Mouse (Mus musculus): ENCODE data around the gene Rgs11.
"Not testable (repeated sequence)": the region's sequence is repeated elsewhere in the genome, so short reads cannot be mapped to it uniquely, and the experiment has no call there.

Gene Rgs11

DNA sequence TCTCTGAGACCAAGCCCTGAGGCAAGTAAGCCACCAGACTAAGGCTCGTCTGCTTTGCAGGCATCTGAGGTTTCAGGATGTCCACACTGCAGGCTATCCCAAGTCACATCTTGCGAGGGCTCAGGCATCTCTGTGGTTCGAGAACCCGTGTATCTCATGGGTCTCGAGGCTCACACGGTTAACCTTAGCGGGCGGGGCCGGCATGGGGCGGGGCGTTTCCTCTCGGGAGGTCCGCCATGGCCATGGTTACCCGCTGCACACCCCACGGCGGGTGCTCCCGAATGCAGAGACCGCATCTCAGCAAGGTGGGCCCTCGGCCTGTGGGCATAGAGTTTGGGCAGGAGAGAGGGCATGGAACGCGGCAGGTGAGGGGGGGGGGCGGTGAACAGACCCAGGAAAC lies at the start of gene Rgs11:
Gene Rgs11, plus strand, starts transcription at position 215 of the 400 bp plus-strand sequence.
- no peak for DNase-seq

- DNase-seq = no peak
Observed at GRCm38 (mm10) chr17:26162736-26163135, 40.0 kb upstream of the Rgs11 start.

DNA sequence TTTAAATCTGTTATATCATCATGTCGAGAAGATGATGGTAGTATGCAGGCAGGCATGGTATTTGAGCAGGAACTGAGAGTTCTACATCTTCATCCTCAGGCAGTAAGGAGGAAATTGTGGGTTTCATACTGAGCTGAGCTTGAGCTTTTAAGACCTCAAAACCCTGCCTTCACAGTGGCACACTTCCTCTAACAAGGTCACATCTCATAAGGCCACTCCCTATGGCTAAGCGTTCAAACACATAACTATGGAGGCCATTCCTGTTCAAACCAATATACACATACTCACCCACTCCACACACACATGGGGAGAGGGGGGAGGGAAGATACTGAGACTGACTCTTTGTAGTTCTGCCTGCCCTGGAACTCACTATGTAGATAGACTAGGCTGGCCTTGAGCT lies 34.7 kb upstream of the Rgs11 start:
- DNase-seq = no peak

- not testable (repeated sequence) for DNase-seq
Observed at GRCm38 (mm10) chr17:26175248-26175647, 27.5 kb upstream of the Rgs11 start.

DNA sequence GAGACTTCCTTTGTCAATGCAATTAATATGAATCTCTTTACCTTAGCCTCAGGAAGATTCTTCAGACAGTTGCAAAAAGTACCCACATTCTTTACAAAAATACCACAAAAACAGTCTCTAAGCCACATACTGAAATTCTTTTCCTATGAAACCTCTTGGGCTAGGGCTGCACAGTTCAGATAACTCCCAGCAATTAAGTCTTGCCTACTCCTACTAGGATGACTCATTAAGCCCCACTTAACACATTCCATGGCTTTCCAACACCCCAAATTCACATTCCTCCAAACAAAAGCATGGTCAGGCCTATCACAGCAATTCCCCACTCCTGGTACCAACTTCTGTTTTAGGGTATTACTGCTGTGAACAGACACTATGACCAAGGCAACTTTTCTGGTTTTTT lies 24.1 kb upstream of the Rgs11 start:
- no peak for DNase-seq

DNA sequence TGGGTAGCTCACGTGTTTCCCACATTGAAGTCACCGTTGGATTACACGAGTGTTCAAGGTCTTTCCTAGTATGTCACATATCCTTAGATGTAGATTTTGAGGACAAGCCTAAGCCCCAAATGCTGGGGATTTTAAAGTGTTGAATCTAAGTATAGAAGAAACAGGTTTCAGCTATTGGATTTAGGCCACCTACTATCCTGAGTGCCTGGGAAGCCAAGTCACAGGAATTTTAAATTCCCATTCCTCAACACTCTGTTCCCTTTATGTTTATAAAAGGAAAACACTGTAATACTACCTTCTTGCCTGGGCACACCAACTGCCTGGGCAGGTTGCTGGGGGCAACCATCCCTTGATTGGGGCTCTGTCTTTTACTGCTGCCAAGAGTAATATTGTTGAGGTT lies 21.6 kb upstream of the Rgs11 start:
- DNase-seq = no peak

DNA sequence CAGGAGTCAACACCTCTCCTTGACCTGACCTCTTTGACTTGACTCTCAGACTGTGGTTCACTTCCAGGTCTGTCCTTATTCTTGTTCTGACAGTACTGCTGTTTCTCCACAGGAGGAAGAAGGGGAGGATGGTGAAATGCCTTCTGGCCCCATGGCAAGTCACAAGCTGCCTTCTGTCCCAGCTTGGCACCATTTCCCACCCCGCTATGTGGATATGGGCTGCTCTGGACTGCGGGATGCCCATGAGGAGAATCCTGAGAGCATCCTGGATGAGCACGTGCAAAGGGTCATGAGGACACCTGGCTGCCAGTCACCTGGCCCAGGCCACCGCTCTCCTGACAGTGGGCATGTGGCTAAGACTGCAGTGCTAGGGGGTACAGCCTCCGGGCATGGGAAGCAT lies 15.2 kb upstream of the Rgs11 start:
- no peak for DNase-seq

DNA sequence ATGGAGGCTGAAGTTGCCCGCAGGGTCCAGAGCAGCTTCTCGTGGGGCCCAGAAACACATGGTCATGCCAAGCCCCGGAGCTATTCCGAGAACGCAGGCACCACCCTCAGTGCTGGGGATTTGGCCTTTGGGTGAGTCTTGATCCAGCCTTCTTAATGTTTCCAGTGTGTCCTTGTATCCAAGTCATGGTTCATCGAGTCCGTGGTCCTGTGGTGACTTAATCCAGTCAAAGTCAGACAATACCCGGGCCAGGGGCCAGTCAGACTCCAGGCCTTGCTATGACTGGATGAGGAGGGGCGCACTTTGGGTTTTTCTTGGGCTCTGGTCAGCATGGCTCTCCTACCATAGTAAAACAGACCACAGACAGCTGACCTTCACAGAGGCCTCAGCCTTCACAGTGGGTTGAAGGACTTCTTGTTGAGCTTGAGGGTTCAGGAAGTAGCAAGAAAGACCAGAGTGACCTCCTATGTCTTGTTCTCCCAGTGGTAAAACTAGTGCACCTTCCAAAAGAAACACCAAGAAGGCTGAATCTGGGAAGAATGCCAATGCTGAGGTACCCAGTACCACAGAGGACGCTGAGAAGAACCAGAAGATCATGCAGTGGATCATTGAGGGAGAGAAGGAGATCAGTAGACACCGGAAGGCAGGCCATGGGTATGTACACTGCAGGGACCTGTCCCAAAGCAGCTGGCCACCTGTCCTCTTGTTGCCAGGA lies 14.5 kb upstream of the Rgs11 start:
- peak in 1 of 2 experiments; percentile 41 for DNase-seq

DNA sequence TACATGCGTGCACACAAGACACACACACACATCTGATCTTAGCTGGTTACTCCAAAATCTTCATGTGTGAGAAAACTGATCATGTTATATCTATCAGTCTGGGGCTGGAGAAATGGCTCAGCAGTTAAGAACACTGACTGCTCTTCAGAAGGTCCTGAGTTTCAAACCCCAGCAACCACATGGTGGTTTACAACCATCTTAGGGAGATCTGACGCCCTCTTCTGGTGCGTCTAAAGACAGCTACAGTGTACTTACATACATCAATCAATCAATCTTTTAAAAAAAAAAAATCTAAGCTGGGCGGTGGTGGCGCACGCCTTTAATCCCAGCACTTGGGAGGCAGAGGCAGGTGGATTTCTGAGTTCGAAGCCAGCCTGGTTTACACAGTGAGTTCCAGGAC lies 11.3 kb upstream of the Rgs11 start:
- DNase-seq = not testable (repeated sequence)

DNA sequence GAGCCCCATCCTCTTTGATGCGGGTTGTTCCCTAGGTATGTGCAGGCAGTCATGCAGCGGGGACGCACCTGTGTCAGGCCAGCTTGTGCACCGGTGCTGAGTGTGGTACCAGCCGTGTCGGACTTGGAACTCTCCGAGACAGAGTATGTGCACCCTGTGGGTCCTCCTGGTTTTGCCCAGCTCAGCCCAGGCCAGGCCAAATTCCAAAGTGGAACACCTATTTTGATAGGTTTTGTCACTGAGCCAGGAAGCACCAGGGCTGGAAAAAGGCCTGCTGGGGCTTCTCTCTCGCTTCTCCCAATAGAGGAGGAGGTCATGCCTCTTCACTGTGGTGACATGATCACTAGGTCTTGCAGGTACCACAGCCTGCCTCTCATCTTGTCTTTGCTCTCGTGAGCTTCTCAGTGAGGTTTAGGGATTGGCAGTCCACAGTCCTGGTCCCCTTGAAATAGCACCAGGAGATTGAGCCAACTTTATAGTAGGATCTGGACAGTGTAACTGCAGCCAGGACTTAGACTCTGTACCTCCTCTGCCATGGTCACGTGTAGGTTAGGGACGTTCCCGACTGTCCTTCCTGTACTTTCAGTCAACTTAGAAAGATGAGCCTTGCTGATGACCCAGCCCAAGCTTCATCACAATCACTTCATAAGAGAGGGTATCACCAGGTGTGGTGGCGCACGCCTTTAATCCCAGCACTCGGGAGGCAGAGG lies 10.1 kb upstream of the Rgs11 start:
- peak; percentile 79 to 80 for DNase-seq

- no peak for DNase-seq
Observed at GRCm38 (mm10) chr17:26198892-26199291, 3.9 kb upstream of the Rgs11 start, which contains the start of gene Pdia2. Gene Pdia2, minus strand, starts transcription at chr17:26199087.

DNA sequence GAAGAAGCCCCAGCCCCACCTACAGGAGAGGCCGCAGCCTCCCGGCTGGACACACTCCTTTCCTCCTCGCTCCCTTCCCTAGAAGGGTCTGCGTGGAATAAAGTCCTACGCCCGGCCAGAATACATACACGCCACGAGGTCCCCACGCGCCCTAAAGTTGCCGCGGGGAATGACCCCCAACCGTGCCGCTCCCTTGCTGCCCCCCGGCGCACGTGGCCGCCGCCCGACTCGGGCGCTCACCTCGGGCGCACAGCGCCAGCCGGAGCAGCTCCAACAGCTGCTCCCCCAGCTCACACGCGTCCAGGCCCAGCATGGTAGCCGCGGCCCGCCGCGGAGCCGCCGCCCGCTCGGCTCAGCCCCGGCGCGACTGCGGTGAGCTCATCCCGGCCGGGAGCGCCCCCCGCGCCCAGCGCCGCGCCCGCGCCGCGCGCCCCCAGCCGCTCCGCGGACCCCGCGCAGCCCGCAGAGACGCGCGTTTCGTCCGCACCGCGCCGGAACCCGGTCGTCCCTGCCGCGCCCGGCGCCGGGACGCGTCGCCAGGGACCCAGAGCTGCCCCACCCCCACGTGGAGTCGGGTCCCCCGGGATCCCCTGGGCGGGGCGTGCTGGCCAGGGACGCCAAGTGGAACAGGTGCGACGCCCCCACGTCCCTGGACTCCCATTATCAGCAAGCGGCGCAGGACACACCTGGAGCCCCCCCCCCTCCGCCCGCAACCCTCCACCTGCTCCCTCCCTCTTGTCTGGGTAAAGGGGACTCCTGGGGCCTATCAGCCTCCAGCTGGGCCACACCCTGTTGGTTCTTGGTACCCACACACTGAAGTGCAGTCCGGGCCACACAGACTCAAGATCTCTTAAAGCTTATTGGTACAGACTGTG lies 1.7 kb upstream of the Rgs11 start:
- no peak for DNase-seq

- DNase-seq = peak in 1 of 2 experiments; percentile 42
Observed at GRCm38 (mm10) chr17:26201998-26202397, 753 bp upstream of the Rgs11 start.

DNA sequence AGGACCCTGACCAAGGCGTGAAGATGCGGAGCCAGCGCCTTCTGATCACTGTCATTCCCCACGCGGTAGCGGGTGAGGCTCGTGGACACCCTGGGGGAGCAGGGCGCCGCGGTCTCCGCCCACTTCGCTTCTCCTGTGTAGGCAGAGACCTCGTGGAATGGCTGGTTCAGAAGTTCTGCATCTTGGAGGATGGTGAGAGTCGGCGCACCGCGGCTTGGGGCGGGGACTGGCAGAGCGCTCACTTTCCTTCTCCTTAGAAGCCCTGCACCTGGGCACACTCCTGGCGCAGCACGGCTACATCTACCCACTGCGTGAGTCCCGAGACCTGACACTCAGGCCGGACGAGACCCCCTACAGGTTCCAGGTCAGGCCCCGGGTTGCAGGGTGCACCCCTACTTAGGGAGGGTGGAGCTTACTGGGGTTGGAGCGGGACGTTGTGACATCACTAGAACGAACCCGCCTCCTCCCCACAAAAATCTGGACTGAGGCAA lies 615 bp downstream of the Rgs11 start:
- peak; percentile 30 to 51 for DNase-seq

GRCm38 (mm10) chr17:26204766-26205165 lies 2.0 kb downstream of the Rgs11 start:
- no peak for DNase-seq

DNA sequence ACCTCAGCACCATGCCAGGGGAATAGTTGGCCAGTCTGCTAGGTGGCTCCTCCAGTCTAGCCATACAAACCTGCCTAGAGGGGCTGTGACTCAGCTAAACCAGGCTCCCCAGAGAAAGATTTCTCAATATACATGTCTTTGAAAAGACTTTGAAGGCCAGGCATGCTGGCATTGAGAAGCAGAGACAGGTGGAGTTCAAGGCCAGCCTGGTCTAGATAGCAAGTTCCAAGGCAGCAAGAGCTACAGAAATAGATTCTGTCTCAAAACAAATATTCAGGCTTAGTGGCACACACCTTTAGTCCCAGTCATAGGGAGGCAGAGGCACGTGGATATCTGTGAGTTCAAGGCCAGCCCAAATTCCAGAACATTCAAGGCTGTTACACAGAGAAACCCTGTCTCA lies 3.6 kb downstream of the Rgs11 start:
- no peak for DNase-seq

DNA sequence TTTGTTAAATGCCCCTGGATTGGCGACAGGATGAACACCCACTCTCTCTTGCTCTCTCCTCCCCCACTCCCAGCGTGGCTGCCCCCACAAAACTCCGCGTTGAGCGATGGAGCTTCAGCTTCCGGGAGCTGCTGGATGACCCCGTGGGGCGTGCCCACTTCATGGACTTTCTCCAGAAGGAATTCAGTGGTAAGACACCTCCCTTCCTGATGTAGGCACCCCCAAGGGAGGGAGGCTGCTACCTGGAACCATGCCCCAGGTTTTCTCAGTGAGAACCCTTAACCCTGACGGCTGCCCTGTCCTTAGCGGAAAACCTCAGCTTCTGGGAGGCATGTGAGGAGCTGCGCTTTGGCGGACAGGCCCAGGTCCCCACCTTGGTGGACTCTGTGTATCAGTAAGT lies 4.9 kb downstream of the Rgs11 start, which contains the start of gene Arhgdig:
Gene Arhgdig, minus strand, starts transcription at position 101 of the 400 bp plus-strand sequence.
- DNase-seq = no peak

GRCm38 (mm10) chr17:26212241-26212640 lies 9.5 kb downstream of the Rgs11 start:
- DNase-seq = no peak

- DNase-seq = no peak
Observed at GRCm38 (mm10) chr17:26212681-26213080, 9.9 kb downstream of the Rgs11 start.

GRCm38 (mm10) chr17:26221508-26221907 lies 18.8 kb downstream of the Rgs11 start:
- peak in 1 of 2 experiments; percentile 29 for DNase-seq

- peak; percentile 57 to 65 for DNase-seq
Observed at GRCm38 (mm10) chr17:26225150-26225549, 22.4 kb downstream of the Rgs11 start.

DNA sequence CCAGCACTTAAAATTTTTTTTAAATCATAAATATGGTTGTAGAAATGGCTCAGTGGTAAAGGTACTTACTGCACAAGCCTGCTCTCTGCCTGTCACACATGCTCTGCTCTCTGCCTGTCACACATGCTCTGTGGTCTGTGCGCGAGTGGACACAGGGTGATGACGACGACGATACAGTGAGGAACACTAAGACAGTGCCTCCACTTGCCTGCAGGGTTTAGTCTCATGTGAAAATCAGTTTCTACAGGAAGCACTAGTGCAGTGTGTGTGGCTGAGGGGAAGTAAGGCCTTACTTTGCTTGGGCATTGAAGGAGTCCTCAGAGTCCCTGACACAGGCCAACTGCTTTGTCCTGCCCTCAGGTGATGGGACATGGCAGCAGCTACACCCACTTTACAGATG lies 27.0 kb downstream of the Rgs11 start:
- no peak for DNase-seq

DNA sequence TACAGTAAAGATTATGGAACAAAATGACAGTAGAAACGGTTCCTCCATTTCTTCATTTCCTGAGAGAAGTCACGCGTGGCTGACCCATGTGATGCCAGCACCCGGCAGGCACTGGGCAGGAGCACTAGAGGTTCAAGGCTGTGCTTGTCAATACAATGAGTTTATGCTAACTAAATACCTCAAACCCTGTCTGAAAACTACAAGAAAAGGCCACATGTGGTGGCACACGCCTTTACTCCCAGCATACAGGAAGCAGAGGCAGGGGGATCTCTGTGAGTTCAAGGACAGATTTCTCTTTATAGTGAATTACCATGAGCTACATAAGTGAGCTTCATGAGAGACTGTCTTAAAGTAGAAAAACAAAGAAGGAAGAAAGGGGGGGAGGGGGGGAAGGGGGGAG lies 28.4 kb downstream of the Rgs11 start:
- no peak for DNase-seq
